Mouse (Mus musculus) naive thymus-derived CD4-positive, alpha-beta T cell, adult 5 months (primary cell): ENCODE data around the gene Sfn. TPM values are rescaled to one million over a fixed set of nuclear protein-coding genes. Genes with fewer than 3 reads are reported as not detected.

Experiments used
- polyA plus RNA-seq: library from polyadenylated mRNA; unstranded; fragments of 100-300 nt; shearing (Covaris generic); gene quantifications from one replicate; pipeline ENCODE4 v1.2.1, GENCODE M21; 2017

Sfn gene
- polyA plus RNA-seq, result 24.0 TPM

DNA sequence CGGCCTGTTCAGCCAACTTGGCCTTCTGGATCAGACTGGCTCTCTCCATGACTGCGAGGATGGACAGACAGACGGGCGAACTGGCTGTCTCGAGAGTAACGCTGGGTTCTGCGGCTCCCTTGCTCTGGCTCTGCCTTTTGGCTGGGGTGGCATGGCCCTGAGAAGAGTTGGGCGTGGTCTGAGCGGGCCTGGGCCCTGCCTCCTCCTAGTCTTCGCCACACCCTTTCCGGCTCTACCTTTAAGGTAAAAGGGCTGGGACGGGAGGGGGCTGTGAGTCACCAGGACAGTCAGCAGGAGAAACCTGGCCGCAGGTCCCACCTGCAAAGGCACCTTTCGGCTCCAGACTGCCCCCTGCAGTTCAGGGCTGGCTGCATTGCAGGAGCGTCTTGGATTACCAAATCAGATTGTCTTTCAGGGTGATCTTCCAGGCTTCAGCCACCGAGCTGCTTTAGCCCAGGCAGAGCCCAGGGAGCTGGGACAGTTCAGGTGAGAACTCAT lies at the start of gene Sfn:
TSS of gene Sfn (minus strand) at position 448 of the 498 bp plus-strand sequence.

DNA sequence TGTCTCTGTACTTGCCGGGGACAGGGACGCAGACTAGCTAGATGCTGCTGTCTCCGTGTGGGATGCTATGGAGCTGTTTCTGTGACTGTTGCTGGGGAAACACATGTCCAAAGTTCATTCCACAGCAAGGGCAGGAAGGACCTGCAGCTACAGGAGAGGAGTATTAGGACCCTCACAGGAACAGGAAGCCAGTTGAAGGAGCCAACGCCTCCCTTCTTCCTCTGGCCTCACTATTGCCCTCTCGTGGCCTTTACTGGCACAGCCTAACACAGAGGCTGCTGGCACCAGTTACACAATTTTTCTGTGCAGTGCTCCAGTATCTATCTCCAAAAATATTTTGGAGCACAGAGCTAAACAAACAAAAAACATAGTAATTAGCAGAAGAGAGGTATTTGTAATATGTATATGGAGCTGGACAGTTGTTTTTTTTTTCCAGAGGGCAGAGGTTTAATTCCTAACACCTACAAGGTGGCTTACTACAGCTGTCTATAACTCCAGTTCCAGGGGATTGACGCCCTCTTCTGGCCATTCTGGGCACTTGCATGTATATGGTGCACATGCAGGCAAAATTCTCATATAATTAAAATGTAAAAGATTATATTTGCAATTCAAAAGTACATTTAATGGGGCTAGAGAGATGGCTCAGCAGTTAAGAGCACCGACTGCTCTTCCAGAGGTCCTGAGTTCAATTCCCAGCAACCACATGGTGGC lies 48.2 kb upstream of the Sfn start, which contains the start of gene Zdhhc18:
TSS of gene Zdhhc18 (minus strand) at position 166 of the 711 bp plus-strand sequence.

DNA sequence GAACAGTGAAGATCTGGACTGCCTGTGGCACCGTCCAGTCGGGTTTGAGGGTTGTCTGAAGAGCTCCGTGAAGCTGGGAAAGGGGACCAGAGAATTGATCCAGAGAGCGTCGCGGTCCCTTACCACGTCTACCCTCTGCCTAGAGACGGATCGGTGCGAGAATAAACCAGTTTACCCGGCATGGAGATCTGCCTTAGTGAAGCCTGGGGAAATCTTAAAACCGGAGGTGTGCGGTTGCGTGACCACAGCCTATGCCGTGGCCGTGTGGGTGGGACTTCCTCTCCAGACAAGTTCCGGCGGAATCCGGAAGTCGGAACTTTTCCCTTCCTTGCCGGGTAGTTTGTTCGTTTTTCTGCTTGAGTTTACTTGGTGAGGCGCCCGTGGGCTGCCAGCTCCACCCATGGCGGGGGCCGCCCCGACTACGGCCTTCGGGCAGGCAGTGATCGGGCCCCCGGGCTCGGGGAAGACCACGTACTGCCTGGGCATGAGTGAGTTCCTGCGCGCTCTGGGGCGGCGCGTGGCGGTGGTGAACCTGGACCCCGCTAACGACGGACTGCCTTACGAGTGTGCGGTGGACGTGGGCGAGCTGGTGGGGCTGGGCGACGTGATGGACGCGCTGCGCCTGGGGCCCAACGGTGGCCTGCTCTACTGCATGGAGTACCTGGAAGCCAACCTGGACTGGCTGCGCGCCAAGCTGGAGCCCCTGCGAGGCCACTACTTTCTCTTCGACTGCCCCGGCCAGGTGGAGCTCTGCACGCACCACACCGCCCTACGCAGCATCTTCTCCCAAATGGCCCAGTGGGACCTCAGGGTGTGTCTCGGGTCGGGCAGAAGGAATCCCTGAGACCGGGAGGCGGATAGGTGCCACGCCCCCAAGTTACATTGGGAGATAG lies 17.7 kb downstream of the Sfn start, which contains the start of gene Gpn2:
TSS of gene Gpn2 (plus strand) at position 304 of the 893 bp plus-strand sequence.

DNA sequence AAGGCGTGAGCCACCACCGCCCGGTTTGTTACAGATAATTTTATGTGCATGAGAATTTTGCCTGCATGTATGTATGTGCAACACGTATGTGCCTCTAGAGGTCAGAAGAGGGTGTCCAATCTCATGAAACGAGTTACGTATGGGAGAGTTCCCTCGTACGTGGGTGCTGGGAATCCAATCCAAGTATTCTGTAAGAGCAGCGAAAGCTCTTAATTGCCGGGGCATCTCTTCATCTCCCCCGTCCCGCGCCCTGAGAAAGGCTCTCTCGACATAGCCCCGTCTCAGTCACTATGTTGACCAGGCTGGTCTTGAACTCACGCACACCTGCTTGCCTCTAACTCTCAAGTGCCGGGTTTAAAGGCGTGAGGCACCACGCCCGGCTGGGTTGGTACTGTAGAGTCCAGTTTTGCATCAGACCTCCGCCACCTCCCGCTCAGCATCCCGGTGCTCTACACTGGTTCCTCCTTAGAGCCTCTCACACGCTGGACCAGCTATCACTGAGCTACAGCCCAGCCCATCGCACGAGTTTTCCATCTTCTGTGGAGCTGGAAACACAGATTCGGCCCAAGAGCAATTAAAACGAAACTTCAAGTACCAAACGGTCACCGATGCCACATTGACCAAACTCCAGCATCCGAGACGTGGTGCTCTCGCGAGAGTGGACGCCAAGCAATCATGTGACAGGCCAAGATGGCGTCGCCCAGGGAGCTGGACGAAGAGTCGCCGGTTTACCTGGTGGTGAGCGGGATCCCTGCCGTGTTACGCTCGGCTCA lies 27.7 kb downstream of the Sfn start, which contains the start of gene Gpatch3:
TSS of gene Gpatch3 (plus strand) at position 676 of the 773 bp plus-strand sequence.

DNA sequence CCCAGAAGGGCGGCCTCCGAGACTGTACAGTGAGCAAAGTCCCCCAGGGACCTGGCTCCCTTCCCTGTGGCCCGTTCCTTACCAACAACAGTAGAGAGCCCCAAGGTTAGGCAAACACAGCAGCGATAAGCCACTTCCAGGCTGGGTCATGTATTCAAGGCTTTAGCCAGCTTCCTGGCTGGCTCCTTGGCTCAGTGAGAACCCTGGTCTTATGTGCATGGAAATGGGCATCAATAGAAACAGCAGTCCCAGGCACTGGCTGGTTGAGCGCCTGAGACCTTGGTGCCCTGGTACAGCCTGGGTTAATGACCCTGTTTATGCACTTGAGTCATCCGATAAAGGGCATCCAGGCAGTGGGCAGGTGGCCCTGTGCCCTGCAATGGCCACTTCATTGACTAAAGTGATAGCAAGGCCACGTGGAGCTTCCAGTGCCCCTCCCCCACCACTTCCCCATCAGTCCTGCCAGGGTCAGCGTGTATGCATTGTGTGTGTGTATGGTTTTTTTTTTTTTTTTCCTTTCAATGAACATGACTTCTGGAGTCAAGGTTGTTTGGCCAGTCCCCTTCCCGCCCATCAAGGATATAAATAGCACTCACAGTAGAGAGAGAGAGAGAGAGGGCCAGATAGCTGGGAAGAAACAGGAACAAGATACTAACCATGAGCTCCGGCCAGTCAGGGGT lies 49.1 kb downstream of the Sfn start, which contains the start of gene Nr0b2:
TSS of gene Nr0b2 (plus strand) at position 609 of the 680 bp plus-strand sequence.

Other genes with a start within 250 kb of the Sfn start
- gene Wdtc1, start 248.7 kb downstream of the Sfn start, polyA plus RNA-seq, result 7.5 TPM
- gene Slc9a1, start 232.5 kb downstream of the Sfn start, polyA plus RNA-seq, result 25.3 TPM
- gene Tent5b, start 122.0 kb downstream of the Sfn start, polyA plus RNA-seq, result not detected
- 0.21 TPM for gene Trnp1, start 103.6 kb downstream of the Sfn start, polyA plus RNA-seq
- not detected for gene Kdf1, start 83.2 kb downstream of the Sfn start, polyA plus RNA-seq
- gene Nudc, start 56.2 kb downstream of the Sfn start, polyA plus RNA-seq, result 134 TPM
- not detected for gene Nr0b2, start 48.8 kb downstream of the Sfn start, polyA plus RNA-seq
- 26.4 TPM for gene Gpatch3, start 27.4 kb downstream of the Sfn start, polyA plus RNA-seq
- gene Gpn2, start 17.8 kb downstream of the Sfn start, polyA plus RNA-seq, result 11.9 TPM
- gene Zdhhc18, start 48.0 kb upstream of the Sfn start, polyA plus RNA-seq, result 221 TPM
- 16.9 TPM for gene Pigv, start 70.5 kb upstream of the Sfn start, polyA plus RNA-seq
- gene Arid1a, start 154.6 kb upstream of the Sfn start, polyA plus RNA-seq, result 64.5 TPM